Mouse (Mus musculus) frontal cortex, adult 2 months (tissue): ENCODE measurements at regions not wholly inside any gene's neighbourhood (a gene's known extent, or its start where the extent isn't known, plus 50 kb on each side); places are given as distances from the start of the nearest gene placed in this dataset.

ENCODE experiments used
- DNase-seq, 2 experiments: peaks; one replicate each; pipeline ENCODE4 v3.0.0; 2022; ENCODE audit warnings: low spot score in 1 of 2; ENCODE audit errors: extremely low spot score in 1 of 2

GRCm38 (mm10) chr6:117552006-117552667 is 288.8 kb upstream of the Zfp637 start:
- DNase-seq = peak in 1 of 2 experiments; percentile 37

- DNase-seq = peak; percentile 54 to 65
Observed at GRCm38 (mm10) chr6:117563159-117563558, 277.8 kb upstream of the Zfp637 start.

DNA sequence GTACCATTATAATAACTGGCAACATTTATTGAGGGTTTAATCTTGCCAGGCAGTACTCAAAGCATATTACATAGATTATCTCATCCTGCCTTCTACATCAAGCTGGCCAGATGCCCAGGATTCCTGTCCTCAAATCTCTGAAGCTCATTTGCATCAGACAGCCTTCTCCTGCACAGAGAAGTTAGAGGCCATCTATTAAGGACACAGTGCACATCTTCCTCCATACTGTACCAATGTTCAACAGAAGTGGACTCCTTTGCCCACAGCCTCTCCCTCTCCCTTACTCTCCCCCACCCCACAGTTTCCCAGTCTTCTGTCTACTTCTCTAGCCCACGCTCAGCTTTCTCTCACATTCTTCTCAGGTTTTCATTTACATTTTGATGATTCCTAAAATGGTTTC is 277.3 kb upstream of the Zfp637 start:
- DNase-seq = peak in 1 of 2 experiments; percentile 65

- no peak for DNase-seq
Observed at GRCm38 (mm10) chr6:117566786-117567185, 274.2 kb upstream of the Zfp637 start.

DNA sequence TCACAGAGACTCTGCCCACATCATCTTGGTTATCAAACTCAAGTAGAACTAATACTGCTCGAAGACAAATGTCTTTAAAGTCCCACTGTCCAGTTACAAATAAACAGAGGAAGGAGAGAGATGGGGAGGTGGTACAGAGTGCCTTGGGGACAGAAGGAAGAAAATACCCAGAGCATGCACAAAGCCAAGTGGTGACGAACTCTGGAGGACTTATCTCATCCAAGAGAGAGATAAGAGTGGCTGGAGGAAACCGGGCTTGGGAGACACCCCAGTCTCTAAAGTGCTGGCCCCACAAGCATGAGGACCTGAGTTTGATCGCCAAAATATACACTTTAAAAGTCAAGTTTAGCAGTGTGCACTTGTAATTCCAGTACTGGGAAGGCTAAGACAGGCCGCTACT is 273.3 kb upstream of the Zfp637 start:
- no peak for DNase-seq

GRCm38 (mm10) chr6:117569576-117570326 is 271.2 kb upstream of the Zfp637 start:
- no peak for DNase-seq

DNA sequence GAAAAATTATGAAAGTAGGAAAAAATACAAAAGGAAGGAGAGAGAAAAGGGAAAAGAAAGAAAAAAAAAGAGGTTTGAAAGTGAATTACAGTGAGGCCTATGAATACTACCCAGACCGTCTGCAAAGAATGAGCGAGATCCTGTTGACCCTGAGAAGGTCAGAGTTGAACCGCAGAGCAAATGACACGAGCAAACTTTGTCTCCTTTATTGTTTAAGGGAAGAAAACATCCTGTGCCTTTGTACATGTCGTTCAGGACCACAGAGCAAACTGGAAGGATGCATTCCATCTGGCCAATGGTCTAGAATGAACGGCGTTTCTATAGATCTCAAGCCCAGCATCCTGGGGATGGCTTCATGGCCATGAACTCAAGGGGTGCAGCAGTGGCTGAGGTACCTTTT is 270.6 kb upstream of the Zfp637 start:
- no peak for DNase-seq

GRCm38 (mm10) chr6:117570791-117571190 is 270.2 kb upstream of the Zfp637 start:
- no peak for DNase-seq

GRCm38 (mm10) chr6:117572006-117572405 is 269.0 kb upstream of the Zfp637 start:
- DNase-seq = no peak

- no peak for DNase-seq
Observed at GRCm38 (mm10) chr6:117573371-117573770, 267.6 kb upstream of the Zfp637 start.

DNA sequence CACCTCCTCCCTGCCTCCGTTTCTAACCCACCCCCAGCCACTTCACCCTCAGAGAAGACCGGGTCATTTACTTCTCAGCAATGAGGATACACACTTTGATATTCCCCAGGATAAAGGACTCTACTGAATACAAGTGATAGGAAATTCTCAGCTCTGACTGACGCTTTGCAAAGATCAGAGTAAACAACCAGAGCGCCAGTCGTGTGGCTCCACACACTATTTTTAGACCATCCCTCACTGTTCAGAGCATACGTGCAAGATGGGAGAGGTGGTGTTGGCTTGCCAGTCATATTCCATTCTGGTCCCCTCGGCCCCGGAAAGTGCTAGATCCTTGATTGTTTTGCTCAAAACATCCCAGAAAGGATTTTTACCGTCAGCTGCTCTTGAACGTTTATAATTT is 266.8 kb upstream of the Zfp637 start:
- no peak for DNase-seq

DNA sequence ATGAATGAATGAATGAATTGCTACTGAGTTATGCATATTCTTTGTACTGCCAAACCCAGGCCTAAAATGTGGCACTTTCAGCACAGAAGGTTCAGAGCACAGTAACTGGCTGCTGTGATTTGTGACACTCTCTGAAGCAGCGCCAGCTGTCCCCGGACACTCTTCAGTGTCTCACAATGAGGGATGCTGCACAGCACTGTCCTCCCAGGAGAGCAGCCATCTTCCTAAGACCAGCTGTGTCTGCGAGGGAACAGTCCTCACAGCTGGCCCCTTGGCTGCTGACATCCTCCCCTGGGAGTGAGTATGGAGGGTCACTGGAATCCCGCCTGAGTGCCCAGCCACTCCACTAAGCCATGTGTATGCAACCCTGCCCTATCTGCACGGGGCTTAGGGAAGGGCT is 265.9 kb upstream of the Zfp637 start:
- no peak for DNase-seq

DNA sequence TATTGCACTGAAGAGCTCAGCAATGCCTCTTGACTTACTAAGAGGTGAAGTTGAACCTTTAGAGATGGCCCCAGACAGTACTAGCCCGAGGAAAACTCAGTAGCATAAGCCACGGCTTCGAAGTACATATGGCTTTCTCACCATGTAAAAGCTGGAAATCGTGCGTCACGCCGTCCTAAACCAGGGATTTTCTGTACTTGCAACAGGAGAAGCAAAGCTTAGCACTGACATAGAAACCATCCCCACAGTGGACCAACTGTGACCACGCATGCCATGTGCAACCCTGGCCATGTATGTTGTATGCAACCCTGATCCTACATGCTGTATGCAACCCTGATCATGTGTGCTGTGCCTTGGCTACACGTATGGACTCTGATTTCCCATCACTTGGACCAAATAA is 265.0 kb upstream of the Zfp637 start:
- DNase-seq = no peak

DNA sequence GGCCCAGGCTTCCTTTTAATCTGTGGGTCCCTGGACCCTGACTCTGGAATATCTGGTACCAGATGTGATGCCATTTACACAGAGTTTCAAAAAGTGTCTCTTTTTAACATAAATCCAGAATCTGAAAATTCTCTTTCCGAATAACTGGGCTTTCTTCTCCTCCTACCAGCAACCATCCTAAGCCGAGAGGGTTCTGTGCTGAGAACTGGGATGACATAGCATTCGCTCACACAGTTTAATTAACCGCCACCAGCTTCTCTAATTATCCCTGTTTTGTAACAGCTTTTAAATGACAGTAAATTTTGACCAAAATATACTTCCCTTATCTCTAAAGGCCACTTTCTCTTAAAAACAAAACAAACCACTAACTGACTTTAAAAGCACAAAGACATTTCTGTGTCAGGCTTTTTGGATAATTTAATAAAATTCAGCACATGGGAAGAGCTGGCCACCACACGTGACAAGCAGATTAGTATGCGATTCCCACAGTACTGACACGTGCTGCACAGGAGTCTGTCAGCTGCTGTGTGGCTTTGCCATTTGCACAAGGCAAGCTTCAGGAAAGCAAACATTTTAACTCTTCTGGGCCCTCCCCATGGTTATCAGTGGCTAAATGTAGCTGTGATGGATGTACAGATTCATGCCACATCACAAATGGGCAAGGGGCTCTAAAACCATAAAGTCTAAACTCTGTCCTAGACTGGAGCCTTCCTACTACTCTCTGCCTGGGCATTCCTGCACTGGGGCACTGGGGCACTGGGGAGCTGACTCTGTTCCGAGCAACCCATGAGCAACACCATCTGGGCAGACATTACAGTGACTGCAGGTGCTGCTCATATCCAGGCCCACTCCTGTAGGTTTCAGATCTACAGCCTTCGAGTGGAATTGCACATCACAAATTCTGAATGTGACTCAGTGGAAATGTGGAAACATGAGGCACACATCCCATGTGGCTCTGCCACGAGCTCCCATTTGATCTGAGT is 263.1 kb upstream of the Zfp637 start:
- DNase-seq = no peak

DNA sequence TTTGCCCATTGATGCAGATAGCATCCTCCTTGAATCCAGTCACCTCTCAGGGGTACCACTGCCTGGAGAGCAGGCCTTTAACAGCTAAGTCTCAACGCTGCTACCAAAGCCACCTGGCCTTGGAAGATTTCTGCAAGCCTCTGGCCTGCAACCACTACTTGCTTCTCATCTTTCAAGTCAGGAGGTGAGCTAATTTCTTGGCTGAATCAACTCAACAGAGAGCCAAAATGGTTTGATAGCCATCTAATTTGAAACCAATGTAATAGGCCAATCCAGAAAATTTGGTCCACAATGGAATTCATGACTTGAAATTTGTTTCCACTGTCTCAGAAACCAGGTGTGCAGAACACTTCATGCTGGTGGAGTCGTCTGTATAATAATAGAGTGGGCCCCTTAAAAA is 260.0 kb upstream of the Zfp637 start:
- DNase-seq = no peak

DNA sequence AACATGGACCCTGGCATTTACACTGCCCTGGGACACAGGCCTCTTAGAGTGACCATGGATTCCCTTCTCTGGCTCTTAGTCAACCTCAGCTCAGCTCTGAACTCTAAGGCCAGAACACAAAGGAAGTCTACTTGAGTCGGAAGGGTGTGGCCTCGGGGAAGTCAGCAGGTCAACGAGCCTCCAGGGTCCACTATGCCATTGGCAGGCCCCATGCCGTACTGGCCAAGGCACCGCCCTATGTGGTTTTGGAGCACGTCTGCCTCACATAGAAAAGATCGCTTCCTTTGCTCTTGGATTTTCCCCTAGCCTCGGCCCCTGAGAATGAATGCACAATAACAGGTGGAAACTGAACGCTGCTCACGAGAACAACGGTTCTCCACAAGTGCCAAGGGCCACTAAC is 257.9 kb upstream of the Zfp637 start:
- DNase-seq = no peak

GRCm38 (mm10) chr6:117584563-117584962 is 256.4 kb upstream of the Zfp637 start:
- DNase-seq = no peak

DNA sequence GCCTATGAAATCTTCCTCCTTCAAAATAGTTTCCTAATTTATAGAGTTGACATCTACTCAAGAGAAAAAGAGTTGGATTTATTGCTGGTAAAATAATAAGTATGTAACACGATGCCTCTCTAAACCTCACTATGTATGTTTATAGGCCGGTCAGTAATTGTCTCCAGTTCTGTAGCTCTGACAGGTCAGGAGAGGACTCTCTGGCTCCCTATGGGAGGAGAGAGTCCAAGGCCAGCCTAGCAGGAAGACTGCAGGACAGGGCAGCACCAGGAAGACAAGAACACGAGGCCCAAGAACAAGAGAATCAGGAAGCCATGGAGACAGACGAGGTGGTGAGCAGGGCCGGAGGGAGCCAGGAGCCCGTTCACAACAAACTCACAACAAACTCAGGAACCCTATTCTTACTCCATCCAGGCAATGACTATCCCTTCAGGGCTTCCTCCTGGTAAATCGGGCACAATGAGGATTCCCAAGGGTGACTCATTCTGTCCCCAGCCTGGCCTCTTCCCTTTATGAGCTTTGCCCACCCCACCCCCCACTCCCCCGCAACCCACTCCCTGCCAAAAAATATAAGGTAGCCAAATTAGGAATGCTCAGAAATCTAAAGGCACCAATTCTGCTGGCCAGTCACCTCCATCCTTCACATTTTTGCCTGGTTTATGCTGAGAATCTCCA is 244.7 kb upstream of the Zfp637 start:
- no peak for DNase-seq

DNA sequence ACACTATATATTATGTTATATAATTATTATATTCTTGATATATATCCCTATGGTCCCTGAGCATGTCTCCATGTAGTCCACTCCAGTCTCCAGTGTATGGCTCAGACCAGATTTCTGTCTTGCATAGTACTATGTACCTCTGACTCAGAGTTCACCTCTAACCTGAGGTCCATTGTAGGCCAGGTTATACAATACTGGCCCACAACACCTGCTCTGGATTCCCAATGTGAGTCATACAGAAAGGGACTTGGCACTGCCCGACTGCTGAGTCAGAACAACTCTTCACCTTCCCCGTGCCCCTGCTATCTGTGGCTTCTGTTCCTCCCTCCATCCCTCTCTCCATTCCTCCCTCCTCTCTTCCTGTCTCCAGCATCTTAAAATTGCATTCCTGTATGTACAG is 236.1 kb upstream of the Zfp637 start:
- no peak for DNase-seq

GRCm38 (mm10) chr6:117605685-117606084 is 235.3 kb upstream of the Zfp637 start:
- peak in 1 of 2 experiments; percentile 9 for DNase-seq

GRCm38 (mm10) chr6:117606211-117606610 is 234.8 kb upstream of the Zfp637 start:
- DNase-seq = no peak
